Mouse (Mus musculus): ENCODE results near the gene Slc17a5.

DNA sequence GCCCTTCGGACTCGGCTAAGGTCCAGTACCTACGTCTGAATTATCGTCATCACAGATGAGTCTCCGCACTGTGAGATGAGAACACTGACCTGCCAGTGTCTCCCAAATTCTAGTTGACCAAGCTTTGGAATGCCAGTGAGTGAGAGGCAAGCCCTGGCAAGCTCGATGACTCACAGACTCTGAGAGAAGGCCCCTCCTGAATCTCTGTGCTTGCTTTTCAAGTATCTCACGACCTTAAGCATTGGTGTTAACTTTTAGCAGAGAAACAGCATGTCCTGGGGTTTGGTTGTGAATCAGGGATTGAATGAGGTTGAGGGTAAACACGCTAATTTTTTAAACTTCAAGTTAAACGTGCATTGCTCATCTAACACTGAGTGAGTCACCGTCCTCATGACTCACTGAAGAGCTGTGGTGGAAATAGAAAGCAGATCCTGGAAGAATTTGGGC is 35.5 kb upstream of the Slc17a5 start:
- no peak for TF ChIP-seq GATA1 (IDR thresholded peaks at IDR 0.05; ENCODE audit: borderline replicate concordance, low read length)
- TF ChIP-seq FLI1 (IDR thresholded peaks at IDR 0.05; ENCODE audit: low read length) = no peak
